Mouse (Mus musculus): Measurements from ENCODE around the gene Dlg2.

- TF ChIP-seq CTCF (IDR thresholded peaks at IDR 0.05; ENCODE audit: low read depth, low read length) (no peak), TAL1 (conservative IDR thresholded peaks at IDR 0.05; ENCODE audit: low read depth, low read length) (no peak), POLR2AphosphoS5 (IDR thresholded peaks at IDR 0.05; ENCODE audit: insufficient replicate concordance, low read depth, low read length) (no peak), GATA1 (IDR thresholded peaks at IDR 0.05; ENCODE audit: borderline replicate concordance, low read length) (no peak)
Measured at GRCm38 (mm10) chr7:91715776-91716175, 1239.3 kb downstream of the Dlg2 start.

All from G1E (cell line).